Mouse (Mus musculus) gastrocnemius, adult 2 months (tissue): ENCODE measurements around the gene Eif4enif1. TPM values are rescaled to one million over a fixed set of nuclear protein-coding genes. Genes with fewer than 3 reads are reported as not detected.

Experiments
- DNase-seq: peaks from one replicate; pipeline ENCODE4 v3.0.0; 2022
- H3K27ac ChIP-seq: fragments of 200-600 bp; 2 replicates; pipeline ENCODE4 v1.8.1; 2022; ENCODE audit warnings: mild to moderate bottlenecking
- H3K4me3 ChIP-seq: fragments of 200-600 bp; 2 replicates; pipeline ENCODE4 v1.8.1; 2022; ENCODE audit warnings: mild to moderate bottlenecking, moderate library complexity
- CTCF ChIP-seq: fragments of 200-600 bp; IDR thresholded peaks from 2 replicates; pipeline ENCODE4 v1.8.1; 2022; ENCODE audit warnings: antibody characterized with exemption, mild to moderate bottlenecking, moderate library complexity
- intact Hi-C: fragments of 180-260 bp; cut with DNase I; formaldehyde crosslinking; loops from one replicate; pipeline ENCODE4 v1.15.1; 2025
- total RNA-seq, 2 experiments: library from RNA; stranded (reverse); gene quantifications; 2 replicates each; pipeline ENCODE4 v1.2.3; 2021

Eif4enif1 gene
- total RNA-seq, 2 experiments from 2014 or later = 29.9 to 34.5 TPM

DNA sequence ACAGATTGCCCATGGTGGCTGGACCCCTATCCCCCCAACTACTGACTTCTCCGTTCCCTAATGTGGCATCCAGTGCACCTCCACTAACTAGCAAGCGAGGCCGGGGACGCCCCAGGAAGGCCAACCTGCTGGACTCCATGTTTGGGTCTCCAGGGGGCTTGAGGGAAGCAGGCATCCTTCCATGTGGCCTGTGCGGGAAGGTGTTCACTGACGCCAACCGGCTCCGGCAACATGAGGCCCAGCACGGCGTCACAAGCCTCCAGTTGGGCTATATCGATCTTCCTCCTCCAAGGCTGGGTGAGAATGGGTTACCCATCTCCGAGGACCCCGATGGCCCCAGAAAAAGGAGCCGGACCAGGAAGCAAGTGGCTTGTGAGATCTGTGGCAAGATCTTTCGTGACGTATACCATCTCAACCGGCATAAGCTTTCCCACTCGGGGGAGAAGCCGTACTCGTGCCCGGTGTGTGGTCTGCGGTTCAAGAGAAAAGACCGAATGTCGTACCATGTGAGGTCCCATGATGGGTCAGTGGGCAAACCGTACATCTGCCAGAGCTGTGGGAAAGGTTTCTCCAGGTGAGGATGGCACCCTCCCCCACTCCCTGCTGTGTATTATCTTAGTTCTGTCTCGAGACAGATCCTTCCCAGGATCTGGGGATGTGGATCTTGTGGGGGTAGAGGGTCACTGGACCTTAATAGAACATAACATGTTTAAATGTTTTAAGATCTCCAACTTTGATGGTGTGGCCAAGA is 89.3 kb downstream of the Eif4enif1 start:
- intact Hi-C loops = loop anchor here (5.0 kb wide), 1 partner anchor 36 kb away; no protein-coding TSS in a partner anchor
- peak overlapping the region; percentile 94 for H3K4me3 ChIP-seq
- no peak for DNase-seq
- TF ChIP-seq CTCF = no peak
- H3K27ac ChIP-seq = peak overlapping the region; percentile 99

- no peak for TF ChIP-seq CTCF
- Histone ChIP-seq H3K4me3 (peak overlapping the region; percentile 94), H3K27ac (peak overlapping the region; percentile 99)
- peak; percentile 52 for DNase-seq
- intact Hi-C loops = loop anchor here (5.0 kb wide), 1 partner anchor 35 kb away; no protein-coding TSS in a partner anchor
These were observed 89.8 kb downstream of the Eif4enif1 start for GRCm38 (mm10) chr11:3292062-3292421.

DNA sequence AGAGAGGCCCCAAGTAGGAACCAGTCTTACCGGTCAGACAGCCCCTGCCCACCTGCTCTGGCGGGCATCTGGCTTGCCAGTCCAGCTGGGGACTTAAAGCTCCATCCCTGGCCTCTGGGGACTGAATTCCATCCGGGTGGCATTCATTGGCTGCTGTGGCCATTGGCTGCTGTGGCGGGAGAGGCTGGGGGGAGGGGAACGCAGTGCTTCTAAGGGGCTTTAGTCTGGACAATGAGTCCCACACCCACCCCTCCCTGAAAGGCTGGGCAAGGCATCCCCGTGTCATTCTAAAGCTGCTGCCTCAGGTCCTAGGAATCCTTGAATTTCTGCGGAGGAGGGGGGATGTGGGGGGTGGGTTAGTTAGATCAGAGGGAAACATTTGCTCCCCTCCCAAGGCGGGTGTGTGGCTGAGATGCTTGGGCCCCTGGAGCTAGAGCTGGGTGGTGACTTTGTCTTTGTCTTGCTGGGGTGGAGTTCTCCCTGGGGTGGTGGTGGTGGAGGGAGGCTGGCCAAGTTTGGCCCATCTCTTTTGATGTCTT is 90.6 kb downstream of the Eif4enif1 start:
- no peak for TF ChIP-seq CTCF
- intact Hi-C loops = loop anchor here (5.0 kb wide), 1 partner anchor 35 kb away; no protein-coding TSS in a partner anchor
- Histone ChIP-seq H3K4me3 (peak overlapping the region; percentile 94), H3K27ac (peak overlapping the region; percentile 99)
- DNase-seq = no peak

- intact Hi-C loops = loop anchor here (5.0 kb wide), 1 partner anchor 34 kb away; no protein-coding TSS in a partner anchor
- DNase-seq = no peak
- TF ChIP-seq CTCF = no peak
- H3K27ac ChIP-seq = no peak overlapping the region; the same call in 1 of the 2 replicates
- peak overlapping the region; percentile 94 for H3K4me3 ChIP-seq
These were observed 91.2 kb downstream of the Eif4enif1 start for GRCm38 (mm10) chr11:3293361-3293760.

Other genes with a start within 250 kb of the Eif4enif1 start
- 10 to 100 TPM; 15.3 to 15.6 TPM for gene Sfi1, start 8.9 kb upstream of the Eif4enif1 start, total RNA-seq
- 10 to 100 TPM; 44.1 to 45.0 TPM for gene Drg1, start 64.0 kb downstream of the Eif4enif1 start, total RNA-seq
- gene Patz1, start 86.5 kb downstream of the Eif4enif1 start, total RNA-seq = 10 to 100 TPM; 11.9 to 17.2 TPM
- 10 to 100 TPM; 17.7 to 21.7 TPM for gene Pik3ip1, start 128.0 kb downstream of the Eif4enif1 start, total RNA-seq
- 10 to 100 TPM; 10.0 to 11.5 TPM for gene Limk2, start 206.8 kb downstream of the Eif4enif1 start, total RNA-seq
- gene Rnf185, start 250.0 kb downstream of the Eif4enif1 start, total RNA-seq = 10 to 100 TPM; 18.9 to 19.4 TPM